8 mouse cellular contexts compared by ENCODE assay signal in genomic region chr7:79080572-79081399, GRCm38 (mm10). TPM values are rescaled to one million over a fixed set of nuclear protein-coding genes. Genes with fewer than 3 reads are reported as not detected.
DNase-seq lines count a peak whose midpoint lies in the region; ATAC-seq and TF ChIP-seq lines count a peak whose summit lies in the region.

No protein-coding gene starts in this region.

- H3K27ac ChIP-seq in limb, embryonic 14.5 days (replicated peaks; ENCODE audit: low read depth, low read length) = no peak overlapping the region
- H3K27ac ChIP-seq in stomach, embryonic 14.5 days (ENCODE audit: low read length) = no peak overlapping the region

- WGBS in limb, embryonic 14.5 days = 16% methylated on average over 7 of the region's 7 CpGs
- 24% methylated on average over 7 of the region's 7 CpGs for WGBS in stomach, embryonic 14.5 days

- H3K9ac ChIP-seq in limb, embryonic 14.5 days (ENCODE audit: low read depth, low read length, severe bottlenecking) = no peak overlapping the region
- no peak overlapping the region for H3K9ac ChIP-seq in stomach, embryonic 14.5 days (replicated peaks; ENCODE audit: low read depth, low read length)

- no peaks in the 10 kb centered on the region for H3K36me3 ChIP-seq in limb, embryonic 14.5 days (ENCODE audit: control insufficient read depth, insufficient read depth, low read length)
- no peaks in the 10 kb centered on the region for H3K36me3 ChIP-seq in stomach, embryonic 14.5 days (ENCODE audit: control insufficient read depth, insufficient read depth, low read length)

- H3K4me3 ChIP-seq in limb, embryonic 14.5 days (replicated peaks; ENCODE audit: low read length) = no peak overlapping the region
- H3K4me3 ChIP-seq in stomach, embryonic 14.5 days (ENCODE audit: low read depth, low read length) = no peak overlapping the region

- no peak overlapping the region for H3K4me2 ChIP-seq in limb, embryonic 14.5 days (replicated peaks; ENCODE audit: low read depth, low read length, severe bottlenecking)
- H3K4me2 ChIP-seq in stomach, embryonic 14.5 days (replicated peaks; ENCODE audit: low read depth, low read length) = no peak overlapping the region

- H3K4me1 ChIP-seq in limb, embryonic 14.5 days (ENCODE audit: control insufficient read depth, insufficient read depth, low read length) = no peaks in the 10 kb centered on the region
- H3K4me1 ChIP-seq in stomach, embryonic 14.5 days (ENCODE audit: control insufficient read depth, insufficient read depth, low read length) = no peaks in the 10 kb centered on the region

- TF ChIP-seq POLR2A in limb, embryonic 14.5 days (IDR thresholded peaks at IDR 0.05; ENCODE audit: borderline replicate concordance, extremely low read depth, insufficient read depth, insufficient read length) = no peak

- DNase-seq in gastrocnemius, adult 18-20 months (ENCODE audit: low spot score) = peak; percentile 19
- no peak for DNase-seq in gastrocnemius, postnatal 25 days
- peak; percentile 90 for DNase-seq in embryo, embryonic 10 days (ENCODE audit: low spot score)
- peak; percentile 56 to 75 for DNase-seq in gastrocnemius, postnatal 4 days (ENCODE audit: low spot score in 2 of 2)
- DNase-seq in kidney, adult 18-20 months = peak; percentile 61
- peak; percentile 64 for DNase-seq in limb, embryonic 14.5 days (ENCODE audit: low spot score)
- DNase-seq in naive thymus-derived CD4-positive, alpha-beta T cell, adult 2 months (ENCODE audit: low read depth) = peak; percentile 38

- peak; percentile 68; the same call in 1 of the 2 replicates for ATAC-seq in limb, embryonic 14.5 days (ENCODE audit: low FRiP score, low read depth)
- peak; percentile 67; the same call in 1 of the 2 replicates for ATAC-seq in stomach, embryonic 14.5 days (ENCODE audit: insufficient number of reproducible peaks, insufficient read depth, low FRiP score, low read depth)

- no peaks in the 10 kb centered on the region for H3K27me3 ChIP-seq in limb, embryonic 14.5 days (ENCODE audit: control insufficient read depth, insufficient read depth, low read length)
- H3K27me3 ChIP-seq in stomach, embryonic 14.5 days (ENCODE audit: control insufficient read depth, insufficient read depth, low read length) = no peaks in the 10 kb centered on the region

- H3K9me3 ChIP-seq in limb, embryonic 14.5 days (ENCODE audit: control insufficient read depth, low read length) = no peaks in the 10 kb centered on the region
- no peaks in the 10 kb centered on the region for H3K9me3 ChIP-seq in stomach, embryonic 14.5 days (ENCODE audit: control insufficient read depth, low read depth, low read length)

RNA-seq across cellular contexts. Expression of gene Acan, which starts 27.5 kb away (rescaled TPM):
- under 1 TPM in 1 of 2 experiments, not detected in 1; 0.05 TPM for total RNA-seq in gastrocnemius, adult 18-20 months (2021)
- under 1 TPM; 0.43 to 0.48 TPM for total RNA-seq in gastrocnemius, postnatal 25 days (2021)
- 1 to 10 TPM; 6.7 to 7.9 TPM for total RNA-seq in gastrocnemius, postnatal 4 days (2021)
- 161 and 188 TPM in 2 replicates for polyA plus RNA-seq in limb, embryonic 14.5 days (2012; rRNA removed)
- polyA plus RNA-seq in limb, embryonic 14.5 days (2014; fragmentation: Nextera tagmentation; extraction: Ambion mirVana) = 61.7 and 73.3 TPM in 2 replicates
- polyA plus RNA-seq in stomach, embryonic 14.5 days (2014; fragmentation: Nextera tagmentation; extraction: Ambion mirVana) = 0.36 and 1.1 TPM in 2 replicates

RNA-seq across cellular contexts. Expression of gene Hapln3, which starts 50.0 kb away (rescaled TPM):
- under 1 TPM; 0.45 to 0.48 TPM for total RNA-seq in gastrocnemius, adult 18-20 months (2021)
- under 1 TPM; 0.18 to 0.54 TPM for total RNA-seq in gastrocnemius, postnatal 25 days (2021)
- under 1 TPM; 0.22 to 0.57 TPM for total RNA-seq in gastrocnemius, postnatal 4 days (2021)
- polyA plus RNA-seq in limb, embryonic 14.5 days (2012; rRNA removed) = 2.3 and 2.9 TPM in 2 replicates
- polyA plus RNA-seq in limb, embryonic 14.5 days (2014; fragmentation: Nextera tagmentation; extraction: Ambion mirVana) = 1.5 and 1.6 TPM in 2 replicates
- 3.8 and 4.2 TPM in 2 replicates for polyA plus RNA-seq in stomach, embryonic 14.5 days (2014; fragmentation: Nextera tagmentation; extraction: Ambion mirVana)

Comparison
In these comparisons a context has a peak if more than half of its experiments do, and no peak if none do; other contexts are left out.
1. RNA of gene Acan, which starts 27.5 kb away (total RNA-seq): 6.7 to 7.9 TPM in gastrocnemius, postnatal 4 days; 0.43 to 0.48 TPM in gastrocnemius, postnatal 25 days and 0.05 TPM in gastrocnemius, adult 18-20 months; every median in the first group is over 4 times any median in the second.